Mouse (Mus musculus): ENCODE measurements around the gene Eif4b. TPM values are rescaled to one million over a fixed set of nuclear protein-coding genes. Genes with fewer than 3 reads are reported as not detected.

Eif4b gene
- polyA plus RNA-seq, 1 experiment from 2014 or later = 100 TPM

DNA sequence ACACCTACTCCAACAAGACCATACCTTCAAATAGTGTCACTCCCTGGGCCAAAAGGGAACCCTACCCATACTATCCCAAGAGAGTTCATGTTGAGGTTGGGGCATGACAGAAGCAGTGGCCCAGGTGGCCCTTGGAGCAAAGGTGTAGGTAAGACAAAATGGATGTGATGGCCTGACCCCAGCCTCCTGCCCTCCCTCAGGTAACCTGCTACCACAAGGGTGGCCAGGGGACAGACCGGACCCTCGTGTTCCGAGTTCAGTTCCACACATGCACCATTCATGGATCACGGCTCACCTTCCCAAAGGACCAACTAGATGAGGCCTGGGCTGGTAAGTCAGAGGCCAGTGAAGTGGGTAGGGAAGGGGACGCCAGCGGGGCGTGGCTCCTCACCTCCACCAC, 36.7 kb downstream of the Eif4b start:
- Histone ChIP-seq H3K4me2 (ENCODE audit: low read length) (no peak overlapping the region), H3K27ac (ENCODE audit: low read depth, low read length) (no peak overlapping the region), H3K27me3 (replicated peaks; ENCODE audit: control insufficient read depth, insufficient read depth, low read length) (peaks cover 27% of the 10 kb centered on the region), H3K4me1 (ENCODE audit: control insufficient read depth, insufficient read depth, low read length) (peaks cover 8% of the 10 kb centered on the region), H3K9me3 (replicated peaks; ENCODE audit: control insufficient read depth, low read length) (no peaks in the 10 kb centered on the region), H3K4me3 (ENCODE audit: low read depth, low read length) (no peak overlapping the region), H3K36me3 (ENCODE audit: control insufficient read depth, insufficient read depth, low read length) (peaks cover 4% of the 10 kb centered on the region; the same call in 1 of the 2 replicates), H3K9ac (ENCODE audit: low read length) (no peak overlapping the region)
- DNase-seq (ENCODE audit: low spot score) = no peak
- ATAC-seq = no peak
- WGBS = 98% methylated on average over 7 of the region's 7 CpGs

DNA sequence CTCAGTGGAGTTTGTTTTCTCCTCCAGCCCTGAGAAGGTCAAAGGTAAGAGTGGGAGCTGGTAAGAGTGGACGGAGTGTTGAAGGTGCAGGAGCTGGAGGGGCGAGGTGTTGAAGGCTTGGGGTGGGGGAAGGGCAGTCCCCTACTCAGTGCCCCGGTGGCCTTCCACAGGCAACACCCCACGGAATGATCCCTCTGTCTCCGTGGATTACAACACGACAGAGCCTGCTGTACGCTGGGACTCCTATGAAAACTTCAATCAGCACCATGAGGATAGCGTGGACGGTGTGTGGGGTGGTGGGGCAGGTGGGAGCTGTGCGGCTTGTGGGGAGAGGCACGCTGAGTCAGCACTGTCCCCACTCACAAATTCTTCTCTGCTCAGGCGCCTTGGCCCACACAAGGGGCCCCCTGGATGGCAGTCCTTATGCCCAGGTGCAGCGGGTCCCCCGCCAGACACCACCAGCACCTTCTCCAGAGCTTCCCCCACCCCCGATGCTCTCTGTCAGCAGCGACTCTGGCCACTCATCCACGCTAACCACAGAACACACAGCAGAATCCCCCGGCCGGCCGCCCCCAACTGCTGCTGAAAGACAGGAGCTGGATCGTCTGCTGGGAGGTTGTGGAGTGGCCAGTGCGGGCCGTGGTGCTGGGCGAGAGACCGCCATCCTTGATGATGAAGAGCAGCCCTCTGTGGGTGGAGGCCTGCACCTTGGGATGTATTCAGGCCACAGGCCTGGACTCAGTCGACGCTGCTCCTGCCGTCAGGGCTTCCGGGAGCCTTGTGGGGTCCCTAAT, 37.3 kb downstream of the Eif4b start:
- Histone ChIP-seq H3K36me3 (ENCODE audit: control insufficient read depth, insufficient read depth, low read length) (peaks cover 9% of the 10 kb centered on the region; the same call in 1 of the 2 replicates), H3K4me3 (ENCODE audit: low read depth, low read length) (no peak overlapping the region), H3K27ac (ENCODE audit: low read depth, low read length) (no peak overlapping the region), H3K27me3 (replicated peaks; ENCODE audit: control insufficient read depth, insufficient read depth, low read length) (peaks cover 20% of the 10 kb centered on the region), H3K4me2 (ENCODE audit: low read length) (no peak overlapping the region), H3K9ac (ENCODE audit: low read length) (no peak overlapping the region), H3K9me3 (replicated peaks; ENCODE audit: control insufficient read depth, low read length) (no peaks in the 10 kb centered on the region), H3K4me1 (ENCODE audit: control insufficient read depth, insufficient read depth, low read length) (peaks cover 10% of the 10 kb centered on the region)
- 80% methylated on average over 28 of the region's 29 CpGs for WGBS
- ATAC-seq (no peak), DNase-seq (ENCODE audit: low spot score) (no peak)

DNA sequence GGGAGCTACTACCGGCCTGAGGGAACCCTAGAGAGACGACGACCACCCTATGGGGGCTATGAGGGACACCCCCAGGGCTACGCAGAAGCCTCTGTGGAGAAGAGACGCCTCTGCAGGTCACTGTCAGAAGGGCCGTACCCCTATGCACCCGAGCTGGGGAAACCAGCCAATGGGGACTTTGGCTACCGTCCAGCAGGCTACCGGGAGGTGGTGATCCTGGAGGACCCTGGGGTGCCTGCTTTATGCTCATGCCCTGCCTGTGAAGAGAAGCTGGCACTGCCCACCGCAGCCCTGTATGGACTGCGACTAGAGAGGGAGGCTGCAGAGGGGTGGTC, 37.9 kb downstream of the Eif4b start:
- H3K9me3 ChIP-seq (replicated peaks; ENCODE audit: control insufficient read depth, low read length) = no peaks in the 10 kb centered on the region
- peaks cover 15% of the 10 kb centered on the region for H3K27me3 ChIP-seq (replicated peaks; ENCODE audit: control insufficient read depth, insufficient read depth, low read length)
- DNase-seq (ENCODE audit: low spot score) (no peak), ATAC-seq (no peak)
- no peak overlapping the region for H3K4me3 ChIP-seq (ENCODE audit: low read depth, low read length)
- H3K27ac ChIP-seq (ENCODE audit: low read depth, low read length) = no peak overlapping the region
- peaks cover 14% of the 10 kb centered on the region; the same call in 1 of the 2 replicates for H3K36me3 ChIP-seq (ENCODE audit: control insufficient read depth, insufficient read depth, low read length)
- peaks cover 13% of the 10 kb centered on the region for H3K4me1 ChIP-seq (ENCODE audit: control insufficient read depth, insufficient read depth, low read length)
- 75% methylated on average over 11 of the region's 11 CpGs for WGBS
- H3K4me2 ChIP-seq (ENCODE audit: low read length) = no peak overlapping the region
- no peak overlapping the region for H3K9ac ChIP-seq (ENCODE audit: low read length)

DNA sequence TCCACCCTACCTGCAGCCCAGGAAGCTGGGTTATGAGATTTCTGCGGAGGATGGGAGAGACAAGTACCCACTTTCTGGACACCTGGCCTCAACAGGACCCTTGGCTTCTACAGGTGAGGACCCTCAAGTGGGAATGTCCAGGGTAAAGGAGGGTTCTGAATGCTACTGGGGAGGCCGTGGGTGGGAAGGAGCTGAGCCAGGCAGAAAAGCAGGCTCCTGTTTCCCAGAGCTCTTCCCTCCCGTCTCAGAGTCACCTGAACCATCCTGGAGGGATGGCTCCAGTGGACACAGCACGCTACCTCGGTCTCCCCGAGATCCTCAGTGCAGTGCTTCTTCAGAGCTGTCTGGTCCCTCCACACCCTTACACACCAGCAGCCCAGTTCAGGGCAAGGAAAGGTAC, 38.6 kb downstream of the Eif4b start:
- WGBS = 88% methylated on average over 6 of the region's 6 CpGs

DNA sequence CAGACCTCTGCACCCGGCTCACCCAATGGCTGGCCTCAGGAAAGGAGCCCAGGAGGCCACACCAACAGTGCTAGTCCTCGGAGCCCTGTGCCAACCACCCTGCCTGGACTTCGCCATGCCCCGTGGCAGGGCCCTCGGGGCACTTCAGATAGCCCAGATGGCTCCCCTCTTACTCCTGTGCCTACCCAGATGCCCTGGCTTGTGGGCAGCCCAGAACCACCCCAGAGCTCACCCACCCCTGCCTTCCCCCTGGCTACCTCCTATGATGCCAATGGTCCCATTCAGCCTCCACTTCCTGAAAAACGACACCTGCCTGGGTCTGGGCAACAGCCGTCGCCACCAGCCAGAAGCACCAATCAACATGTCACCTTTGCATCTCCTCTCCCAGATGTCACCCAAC, 39.3 kb downstream of the Eif4b start:
- WGBS = 87% methylated on average over 8 of the region's 8 CpGs
- H3K4me3 ChIP-seq (ENCODE audit: low read depth, low read length) = no peak overlapping the region
- DNase-seq (ENCODE audit: low spot score) (no peak), ATAC-seq (no peak)
- H3K9ac ChIP-seq (ENCODE audit: low read length) = no peak overlapping the region
- H3K36me3 ChIP-seq (ENCODE audit: control insufficient read depth, insufficient read depth, low read length) = peaks cover 28% of the 10 kb centered on the region
- peaks cover 7% of the 10 kb centered on the region for H3K4me1 ChIP-seq (ENCODE audit: control insufficient read depth, insufficient read depth, low read length)
- no peaks in the 10 kb centered on the region for H3K9me3 ChIP-seq (replicated peaks; ENCODE audit: control insufficient read depth, low read length)
- H3K27ac ChIP-seq (ENCODE audit: low read depth, low read length) = no peak overlapping the region
- H3K4me2 ChIP-seq (ENCODE audit: low read length) = no peak overlapping the region
- H3K27me3 ChIP-seq (replicated peaks; ENCODE audit: control insufficient read depth, insufficient read depth, low read length) = peaks cover 1% of the 10 kb centered on the region; the same call in 1 of the 2 replicates

More for the DNA sequence above, 38.6 kb downstream of the Eif4b start:
- Histone ChIP-seq H3K9ac (ENCODE audit: low read length) (no peak overlapping the region), H3K4me3 (ENCODE audit: low read depth, low read length) (no peak overlapping the region), H3K9me3 (replicated peaks; ENCODE audit: control insufficient read depth, low read length) (no peaks in the 10 kb centered on the region), H3K4me1 (ENCODE audit: control insufficient read depth, insufficient read depth, low read length) (peaks cover 11% of the 10 kb centered on the region), H3K4me2 (ENCODE audit: low read length) (no peak overlapping the region), H3K27ac (ENCODE audit: low read depth, low read length) (no peak overlapping the region), H3K36me3 (ENCODE audit: control insufficient read depth, insufficient read depth, low read length) (peaks cover 21% of the 10 kb centered on the region), H3K27me3 (replicated peaks; ENCODE audit: control insufficient read depth, insufficient read depth, low read length) (peaks cover 8% of the 10 kb centered on the region)
- ATAC-seq = no peak
- no peak for DNase-seq (ENCODE audit: low spot score)

DNA sequence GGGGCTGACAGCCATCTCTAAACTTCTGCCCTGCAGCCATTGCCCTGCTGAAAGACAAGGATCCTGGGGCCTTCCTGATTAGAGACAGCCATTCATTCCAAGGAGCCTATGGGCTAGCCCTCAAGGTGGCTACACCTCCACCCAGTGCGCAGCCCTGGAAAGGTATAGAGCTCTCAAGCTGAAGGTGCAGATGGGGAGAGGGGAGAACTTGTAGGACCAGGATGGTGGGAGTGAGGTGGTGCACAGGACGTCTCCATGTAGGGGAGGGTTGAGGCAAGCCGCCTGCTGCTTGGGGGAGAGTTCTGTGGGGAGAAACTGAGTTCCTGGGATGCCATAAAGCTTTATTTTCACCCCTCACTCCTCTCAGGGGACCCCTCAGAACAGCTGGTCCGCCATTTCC, 40.1 kb downstream of the Eif4b start:
- H3K9me3 ChIP-seq (replicated peaks; ENCODE audit: control insufficient read depth, low read length) = no peaks in the 10 kb centered on the region
- H3K27me3 ChIP-seq (replicated peaks; ENCODE audit: control insufficient read depth, insufficient read depth, low read length) = no peaks in the 10 kb centered on the region
- H3K4me3 ChIP-seq (ENCODE audit: low read depth, low read length) = no peak overlapping the region
- WGBS = 81% methylated on average over 4 of the region's 4 CpGs
- H3K36me3 ChIP-seq (ENCODE audit: control insufficient read depth, insufficient read depth, low read length) = peaks cover 36% of the 10 kb centered on the region
- H3K27ac ChIP-seq (ENCODE audit: low read depth, low read length) = no peak overlapping the region
- H3K4me2 ChIP-seq (ENCODE audit: low read length) = no peak overlapping the region
- ATAC-seq = no peak
- no peak overlapping the region for H3K9ac ChIP-seq (ENCODE audit: low read length)
- H3K4me1 ChIP-seq (ENCODE audit: control insufficient read depth, insufficient read depth, low read length) = peaks cover 7% of the 10 kb centered on the region
- no peak for DNase-seq (ENCODE audit: low spot score)

DNA sequence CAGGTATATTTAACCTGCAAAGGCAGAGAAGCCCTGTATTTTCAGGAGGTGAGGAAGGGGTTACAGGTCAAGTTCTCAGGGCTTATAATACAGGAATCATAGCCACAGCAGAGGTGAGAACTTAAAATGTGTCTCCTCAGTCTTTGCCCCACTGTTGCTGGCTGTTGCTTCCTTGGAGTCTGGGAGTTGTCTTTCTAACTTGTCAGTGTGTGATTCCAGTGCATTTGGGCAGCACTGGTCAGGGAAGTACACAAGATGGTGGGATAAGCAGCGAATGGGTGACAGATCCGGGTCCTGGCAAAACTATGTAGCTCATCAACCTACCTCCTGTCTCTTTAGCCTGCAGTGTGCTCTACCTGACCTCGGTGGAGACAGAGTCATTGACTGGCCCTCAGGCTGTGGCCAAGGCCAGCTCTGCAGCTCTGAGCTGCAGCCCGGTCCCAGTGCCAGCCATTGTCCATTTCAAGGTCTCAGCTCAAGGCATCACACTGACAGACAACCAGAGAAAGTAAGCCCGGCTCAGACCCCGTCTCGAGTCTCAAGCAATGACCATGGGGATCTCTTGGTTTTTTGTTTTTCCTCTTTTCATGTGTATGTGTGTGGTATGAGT, 41.2 kb downstream of the Eif4b start:
- Histone ChIP-seq H3K4me1 (ENCODE audit: control insufficient read depth, insufficient read depth, low read length) (peaks cover 7% of the 10 kb centered on the region), H3K36me3 (ENCODE audit: control insufficient read depth, insufficient read depth, low read length) (peaks cover 47% of the 10 kb centered on the region)
- ATAC-seq = no peak

DNA sequence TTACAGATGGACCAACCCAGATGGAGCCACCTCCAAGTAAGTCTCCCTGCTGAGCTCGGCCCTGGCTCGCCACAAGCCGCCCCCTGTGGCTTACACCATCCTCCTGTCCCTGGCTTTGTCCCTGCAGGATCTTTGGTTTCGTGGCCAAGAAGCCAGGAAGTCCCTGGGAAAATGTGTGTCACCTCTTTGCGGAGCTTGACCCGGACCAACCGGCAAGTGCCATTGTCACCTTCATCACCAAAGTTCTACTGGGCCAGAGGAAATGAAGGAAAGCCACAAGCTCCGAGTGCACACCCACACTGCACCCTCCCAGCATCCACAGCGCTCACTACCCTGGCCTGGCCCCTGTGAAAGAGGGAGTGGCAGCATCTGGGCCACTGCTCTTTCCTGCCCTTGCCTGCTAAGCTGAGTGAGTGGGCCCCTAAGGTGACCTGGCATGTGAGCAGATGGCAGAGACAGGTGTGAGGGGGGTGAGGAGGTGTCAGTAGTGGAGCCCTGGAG, 42.2 kb downstream of the Eif4b start:
- Histone ChIP-seq H3K4me3 (ENCODE audit: low read depth, low read length) (no peak overlapping the region), H3K4me2 (ENCODE audit: low read length) (no peak overlapping the region), H3K27ac (ENCODE audit: low read depth, low read length) (peak overlapping the region; percentile 85), H3K27me3 (replicated peaks; ENCODE audit: control insufficient read depth, insufficient read depth, low read length) (no peaks in the 10 kb centered on the region), H3K36me3 (ENCODE audit: control insufficient read depth, insufficient read depth, low read length) (peaks cover 57% of the 10 kb centered on the region), H3K9ac (ENCODE audit: low read length) (no peak overlapping the region), H3K9me3 (replicated peaks; ENCODE audit: control insufficient read depth, low read length) (no peaks in the 10 kb centered on the region), H3K4me1 (ENCODE audit: control insufficient read depth, insufficient read depth, low read length) (peaks cover 7% of the 10 kb centered on the region)
- no peak for DNase-seq (ENCODE audit: low spot score)
- ATAC-seq = no peak
- WGBS = 63% methylated on average over 9 of the region's 9 CpGs

More for the DNA sequence above, 41.2 kb downstream of the Eif4b start:
- WGBS = 87% methylated on average over 7 of the region's 7 CpGs
- Histone ChIP-seq H3K27me3 (replicated peaks; ENCODE audit: control insufficient read depth, insufficient read depth, low read length) (no peaks in the 10 kb centered on the region), H3K9ac (ENCODE audit: low read length) (no peak overlapping the region), H3K4me2 (ENCODE audit: low read length) (no peak overlapping the region), H3K9me3 (replicated peaks; ENCODE audit: control insufficient read depth, low read length) (no peaks in the 10 kb centered on the region), H3K4me3 (ENCODE audit: low read depth, low read length) (no peak overlapping the region), H3K27ac (ENCODE audit: low read depth, low read length) (no peak overlapping the region)
- DNase-seq (ENCODE audit: low spot score) = no peak
